Mouse (Mus musculus) liver, postnatal 0 days (tissue): ENCODE data around the gene Birc5. TPM values are rescaled to one million over a fixed set of nuclear protein-coding genes. Genes with fewer than 3 reads are reported as not detected.
A peak's percentile ranks its signal among the peaks of the same experiment; 100 is the strongest.

Experiments used
- ATAC-seq: fragments of 200-750 bp; cut with Nextera tagmentation; 2 replicates; pipeline ENCODE4 v1.8.0; 2017; ENCODE audit warnings: mild to moderate bottlenecking, moderate library complexity
- DNase-seq: peaks from one replicate; pipeline ENCODE4 v3.0.0-alpha.2; 2016
- H3K27ac ChIP-seq: fragments of 300-500 bp; sonication (generic); 2 replicates; pipeline ENCODE4 v1.5.1; 2014; ENCODE audit warnings: antibody characterized with exemption, moderate library complexity, mild to moderate bottlenecking, low read depth
- H3K27me3 ChIP-seq: fragments of 300-500 bp; sonication (generic); 2 replicates; pipeline ENCODE4 v1.6.1; 2014; ENCODE audit warnings: low read length, control low read depth, mixed read lengths; ENCODE audit not compliant: insufficient read depth
- H3K36me3 ChIP-seq: fragments of 300-500 bp; sonication (generic); replicated peaks from 2 replicates; pipeline ENCODE4 v1.6.1; 2014; ENCODE audit warnings: mild to moderate bottlenecking, control low read depth, low read length, moderate library complexity, mixed read lengths; ENCODE audit not compliant: insufficient read depth
- H3K4me1 ChIP-seq: fragments of 300-500 bp; sonication (generic); 2 replicates; pipeline ENCODE4 v1.6.1; 2014; ENCODE audit warnings: antibody characterized with exemption, mild to moderate bottlenecking, control low read depth; ENCODE audit not compliant: insufficient read depth
- H3K4me2 ChIP-seq: fragments of 300-500 bp; sonication (generic); 2 replicates; pipeline ENCODE4 v1.6.1; 2014; ENCODE audit warnings: low read depth, mild to moderate bottlenecking, low read length, moderate library complexity, mixed read lengths
- H3K4me3 ChIP-seq: fragments of 300-500 bp; sonication (generic); 2 replicates; pipeline ENCODE4 v1.5.1; 2014; ENCODE audit warnings: low read depth, low read length
- H3K9ac ChIP-seq: fragments of 300-500 bp; sonication (generic); replicated peaks from 2 replicates; pipeline ENCODE4 v1.6.1; 2014; ENCODE audit warnings: mild to moderate bottlenecking, moderate library complexity
- H3K9me3 ChIP-seq: fragments of 300-500 bp; sonication (generic); 2 replicates; pipeline ENCODE4 v1.6.1; 2016; ENCODE audit warnings: mild to moderate bottlenecking, control low read depth, low read length, mixed read lengths
- CTCF ChIP-seq: sonication (generic); IDR thresholded peaks from 2 replicates; pipeline ENCODE4 v1.5.1; 2016; ENCODE audit warnings: antibody characterized with exemption, low read depth
- EP300 ChIP-seq: IDR thresholded peaks from 2 replicates; pipeline ENCODE4 v1.6.1; 2016; ENCODE audit warnings: antibody characterized with exemption, low read depth, mild to moderate bottlenecking
- WGBS: fragments of 180-500 bp; shearing (Covaris S2); extraction: QIAGEN DNeasy Blood & Tissue Kit; methylation state at CpG from one replicate; pipeline ENCODE4 v1.1.7; 2014; ENCODE audit not compliant: insufficient replicate concordance; 5-methylcytosine and 5-hydroxymethylcytosine counted together
- polyA plus RNA-seq: library from polyadenylated mRNA; unstranded; fragments of >200 nt; fragmentation: Nextera tagmentation; extraction: Ambion mirVana; gene quantifications from 2 replicates; pipeline ENCODE4 v1.2.1, GENCODE M21; 2015

The Birc5 gene
- polyA plus RNA-seq, 1 experiment from 2014 or later, result 197 TPM

GRCm38 (mm10) chr11:117855360-117855759 lies 6.3 kb downstream of the Birc5 start:
- H3K27ac ChIP-seq, result no peak overlapping the region
- peaks cover 8% of the 10 kb centered on the region for H3K27me3 ChIP-seq
- no peak for DNase-seq
- no peak for ATAC-seq
- 93% methylated on average over 5 of the region's 5 CpGs for WGBS
- peaks cover 6% of the 10 kb centered on the region for H3K4me1 ChIP-seq
- no peak overlapping the region for H3K9ac ChIP-seq
- no peak overlapping the region for H3K4me3 ChIP-seq
- H3K9me3 ChIP-seq, result no peaks in the 10 kb centered on the region
- no peak overlapping the region for H3K4me2 ChIP-seq
- TF ChIP-seq EP300 (no peak), CTCF (no peak)
- peaks cover 62% of the 10 kb centered on the region for H3K36me3 ChIP-seq

GRCm38 (mm10) chr11:117855975-117856374 lies 6.9 kb downstream of the Birc5 start:
- H3K4me3 ChIP-seq, result no peak overlapping the region
- H3K9ac ChIP-seq, result no peak overlapping the region
- no peaks in the 10 kb centered on the region for H3K9me3 ChIP-seq
- no peak for TF ChIP-seq EP300
- TF ChIP-seq CTCF, result no peak
- ATAC-seq (no peak), DNase-seq (no peak)
- H3K27me3 ChIP-seq, result peaks cover 14% of the 10 kb centered on the region
- H3K4me2 ChIP-seq, result no peak overlapping the region
- 78% methylated on average over 1 of the region's 1 CpGs for WGBS
- H3K4me1 ChIP-seq, result 0 out of 2 replicates have a peak, but pooled peaks cover 2% of the 10 kb centered on the region
- H3K36me3 ChIP-seq, result peaks cover 60% of the 10 kb centered on the region
- H3K27ac ChIP-seq, result no peak overlapping the region

DNA sequence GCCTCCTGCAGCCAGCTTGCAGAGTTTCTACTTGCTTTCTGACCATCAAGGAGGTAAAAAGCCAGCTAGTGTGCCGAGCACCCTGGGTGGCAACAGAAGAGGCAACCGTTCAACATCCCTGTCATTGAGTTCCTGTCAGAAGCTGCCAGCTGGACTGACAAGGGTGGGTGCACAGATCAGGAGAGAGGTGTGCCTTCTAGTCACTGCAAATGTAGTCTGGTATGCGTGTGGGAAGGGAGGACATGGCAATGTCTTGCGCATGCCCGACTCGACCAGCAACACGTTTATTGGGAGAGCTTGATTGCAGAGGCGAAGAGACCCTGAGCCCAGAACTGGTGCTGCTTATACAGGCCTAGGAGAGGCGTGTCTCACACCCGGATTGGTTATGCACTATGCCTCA lies 8.4 kb downstream of the Birc5 start:
- no peak overlapping the region for H3K27ac ChIP-seq
- no peaks in the 10 kb centered on the region for H3K4me1 ChIP-seq
- no peak overlapping the region for H3K4me3 ChIP-seq
- DNase-seq, result no peak
- ATAC-seq, result 0 out of 2 replicates have a peak, but pooled peaks have one; percentile 21
- H3K27me3 ChIP-seq, result peaks cover 27% of the 10 kb centered on the region
- 95% methylated on average over 10 of the region's 10 CpGs for WGBS
- TF ChIP-seq EP300, result no peak
- TF ChIP-seq CTCF, result no peak
- H3K9me3 ChIP-seq, result no peaks in the 10 kb centered on the region
- peaks cover 48% of the 10 kb centered on the region for H3K36me3 ChIP-seq
- H3K9ac ChIP-seq, result no peak overlapping the region
- no peak overlapping the region for H3K4me2 ChIP-seq

GRCm38 (mm10) chr11:117858392-117858791 lies 9.3 kb downstream of the Birc5 start:
- no peak overlapping the region for H3K27ac ChIP-seq
- H3K4me1 ChIP-seq, result no peaks in the 10 kb centered on the region
- no peak overlapping the region for H3K4me3 ChIP-seq
- no peak overlapping the region for H3K4me2 ChIP-seq
- H3K9me3 ChIP-seq, result no peaks in the 10 kb centered on the region
- peaks cover 38% of the 10 kb centered on the region for H3K36me3 ChIP-seq
- DNase-seq (no peak), ATAC-seq (no peak)
- peaks cover 32% of the 10 kb centered on the region for H3K27me3 ChIP-seq
- 73% methylated on average over 3 of the region's 3 CpGs for WGBS
- no peak for TF ChIP-seq CTCF
- TF ChIP-seq EP300, result no peak
- H3K9ac ChIP-seq, result no peak overlapping the region

GRCm38 (mm10) chr11:117860601-117861000 lies 11.6 kb downstream of the Birc5 start, which contains the start of gene Tmem235:
Gene Tmem235, plus strand, starts transcription at chr11:117860752.
- Histone ChIP-seq H3K9me3 (no peaks in the 10 kb centered on the region), H3K27me3 (peaks cover 32% of the 10 kb centered on the region), H3K4me2 (no peak within 1 kb of the TSS), H3K4me1 (peaks cover 3% of the 10 kb centered on the region), H3K9ac (no peak within 1 kb of the TSS), H3K27ac (no peak within 1 kb of the TSS), H3K36me3 (peaks cover 19% of the 10 kb centered on the region), H3K4me3 (no peak within 1 kb of the TSS)
- WGBS, result 6% methylated on average over 23 of the region's 23 CpGs
- ATAC-seq (no peak), DNase-seq (no peak)
- no peak for TF ChIP-seq EP300
- TF ChIP-seq CTCF, result no peak

DNA sequence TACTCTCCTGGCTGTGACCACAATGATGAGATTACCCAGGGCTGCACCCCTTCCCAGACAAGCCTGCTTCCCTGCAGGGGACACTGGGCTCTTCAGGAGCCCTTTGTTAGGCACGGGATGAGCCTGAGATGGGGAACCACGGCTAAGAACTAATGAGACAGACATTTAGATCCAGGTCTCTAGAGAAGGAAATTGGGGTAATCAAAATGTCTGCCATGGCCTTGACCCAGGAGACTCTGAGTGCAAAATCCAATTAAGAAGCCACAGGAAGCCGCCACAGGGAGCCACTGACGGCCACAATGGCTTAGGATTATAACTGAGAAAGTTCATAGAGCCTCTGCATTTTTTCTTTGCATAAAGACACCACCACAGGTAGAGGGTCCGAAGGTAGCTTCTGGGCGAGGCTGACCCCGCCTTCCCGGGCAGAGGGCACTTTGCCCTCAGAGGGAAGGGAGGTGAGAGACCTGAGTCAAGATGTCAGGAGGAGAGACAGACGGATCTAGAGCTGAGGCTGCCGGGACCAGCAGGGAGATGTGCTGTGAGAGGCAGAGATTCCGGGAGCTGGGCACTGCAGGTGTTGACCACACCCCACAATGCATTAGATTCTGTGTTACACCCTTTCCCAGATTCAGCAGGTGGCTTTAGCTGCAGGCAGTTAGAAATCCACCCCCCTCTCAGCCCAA lies 14.3 kb downstream of the Birc5 start:
- Histone ChIP-seq H3K4me1 (peaks cover 6% of the 10 kb centered on the region), H3K27ac (no peak overlapping the region), H3K4me3 (no peak overlapping the region), H3K4me2 (no peak overlapping the region), H3K27me3 (peaks cover 32% of the 10 kb centered on the region), H3K9ac (no peak overlapping the region), H3K9me3 (no peaks in the 10 kb centered on the region), H3K36me3 (no peaks in the 10 kb centered on the region)
- WGBS, result 46% methylated on average over 11 of the region's 11 CpGs
- TF ChIP-seq EP300 (no peak), CTCF (no peak)
- ATAC-seq, result no peak
- DNase-seq, result no peak
